Mouse (Mus musculus) left cerebral cortex, postnatal 14 days (tissue): ENCODE measurements around the gene P2ry14. TPM values are rescaled to one million over a fixed set of nuclear protein-coding genes. Genes with fewer than 3 reads are reported as not detected.
"Not testable (repeated sequence)": the region's sequence is repeated elsewhere in the genome, so short reads cannot be mapped to it uniquely, and the experiment has no call there.

Experiments used
- DNase-seq, 2 experiments: peaks; one replicate each; pipeline ENCODE4 v3.0.0; 2021 to 2022; ENCODE audit warnings: low spot score in 2 of 2, mixed read lengths in 1 of 2
- intact Hi-C: fragments of 180-260 bp; cut with DNase I; formaldehyde crosslinking; loops from one replicate; pipeline ENCODE4 v1.15.1; 2025
- total RNA-seq, 2 experiments: library from RNA; stranded (reverse); gene quantifications; 2 replicates each; pipeline ENCODE4 v1.2.3; 2021

Gene P2ry14
- total RNA-seq, 2 experiments from 2014 or later = 1.9 to 2.7 TPM

GRCm38 (mm10) chr3:59154888-59155287, 1.5 kb upstream of the P2ry14 start:
- intact Hi-C loops = no loop called here
- DNase-seq = no peak

- intact Hi-C loops = no loop called here
These were observed 2.8 kb downstream of the P2ry14 start for GRCm38 (mm10) chr3:59150624-59151023.

GRCm38 (mm10) chr3:59149646-59150045, 3.8 kb downstream of the P2ry14 start:
- intact Hi-C loops = no loop called here
- DNase-seq = peak in 1 of 2 experiments; percentile 31

More at GRCm38 (mm10) chr3:59150624-59151023, 2.8 kb downstream of the P2ry14 start:
- no peak for DNase-seq

GRCm38 (mm10) chr3:59145194-59145593, 8.2 kb downstream of the P2ry14 start:
- intact Hi-C loops = no loop called here
- no peak for DNase-seq

- DNase-seq = no peak
- intact Hi-C loops = no loop called here
These were observed 11.7 kb downstream of the P2ry14 start for GRCm38 (mm10) chr3:59141507-59142305.

GRCm38 (mm10) chr3:59140941-59141340, 12.5 kb downstream of the P2ry14 start:
- DNase-seq, intact Hi-C loops: not testable (repeated sequence)

- no peak for DNase-seq
- intact Hi-C loops = no loop called here
These were observed 13.3 kb downstream of the P2ry14 start for GRCm38 (mm10) chr3:59140115-59140514.

GRCm38 (mm10) chr3:59139651-59140051, 13.8 kb downstream of the P2ry14 start:
- intact Hi-C loops = no loop called here
- no peak for DNase-seq

GRCm38 (mm10) chr3:59138946-59139468, 14.4 kb downstream of the P2ry14 start:
- intact Hi-C loops = no loop called here
- DNase-seq = no peak

GRCm38 (mm10) chr3:59135911-59136653, 17.3 kb downstream of the P2ry14 start:
- intact Hi-C loops = no loop called here
- DNase-seq = peak in 1 of 2 experiments; percentile 73

GRCm38 (mm10) chr3:59133189-59133588, 20.2 kb downstream of the P2ry14 start:
- DNase-seq = no peak
- intact Hi-C loops = loop anchor here (5.0 kb wide), 1 partner anchor 979 kb away; no protein-coding TSS in a partner anchor

- intact Hi-C loops = loop anchor here (5.0 kb wide), 1 partner anchor 980 kb away; no protein-coding TSS in a partner anchor
- no peak for DNase-seq
These were observed 21.5 kb downstream of the P2ry14 start for GRCm38 (mm10) chr3:59131966-59132365.

GRCm38 (mm10) chr3:59131081-59131480, 22.3 kb downstream of the P2ry14 start:
- DNase-seq = no peak
- intact Hi-C loops = loop anchor here (5.0 kb wide), 1 partner anchor 981 kb away; no protein-coding TSS in a partner anchor

GRCm38 (mm10) chr3:59130431-59130830, 23.0 kb downstream of the P2ry14 start:
- DNase-seq = no peak
- intact Hi-C loops = loop anchor here (5.0 kb wide), 1 partner anchor 982 kb away; no protein-coding TSS in a partner anchor

- DNase-seq = no peak
- intact Hi-C loops = loop anchor here (10.0 kb wide), 1 partner anchor 625 kb away; no protein-coding TSS in a partner anchor
These were observed 23.9 kb downstream of the P2ry14 start for GRCm38 (mm10) chr3:59129547-59129946.

- intact Hi-C loops = loop anchor here (10.0 kb wide), 1 partner anchor 626 kb away; no protein-coding TSS in a partner anchor
- DNase-seq = no peak
These were observed 24.7 kb downstream of the P2ry14 start for GRCm38 (mm10) chr3:59128681-59129080.

- no peak for DNase-seq
- intact Hi-C loops = loop anchor here (10.0 kb wide), 1 partner anchor 629 kb away; no protein-coding TSS in a partner anchor
These were observed 27.4 kb downstream of the P2ry14 start for GRCm38 (mm10) chr3:59125783-59126555.

GRCm38 (mm10) chr3:59125022-59125421, 28.4 kb downstream of the P2ry14 start:
- no peak for DNase-seq
- intact Hi-C loops = loop anchor here (10.0 kb wide), 1 partner anchor 630 kb away; no protein-coding TSS in a partner anchor
